ENCODE assay signal across 24 mouse cellular contexts in the genomic region with DNA sequence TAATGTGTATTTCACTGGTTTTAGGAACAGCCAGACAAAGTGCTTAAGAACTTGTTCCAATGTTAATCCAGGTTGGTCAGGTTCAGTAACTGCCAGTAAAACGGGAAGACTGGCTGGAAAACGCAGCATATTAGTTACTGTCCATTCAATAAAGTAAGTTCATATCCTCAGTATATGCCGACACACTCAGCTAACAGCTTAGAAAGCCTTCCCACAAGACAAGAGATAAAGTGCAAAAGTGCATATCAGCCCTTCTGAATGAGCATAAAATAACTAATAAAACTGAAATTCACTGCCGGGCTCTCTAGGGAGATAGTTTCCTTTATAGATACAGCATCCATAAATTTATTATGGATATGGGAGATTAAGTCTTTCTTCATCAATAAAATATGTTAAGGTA.
DNase-seq lines count a peak whose midpoint lies in the region; ATAC-seq and TF ChIP-seq lines count a peak whose summit lies in the region.
"Had no signal": no experiment of that assay in that cellular context is flagged by ENCODE, and none has a peak within 500 bp of the region (broad histone marks: within the 10 kb centered on the region; RNA-seq: fewer than 3 reads in every experiment).

No protein-coding gene starts in this region.

- intact Hi-C loops in heart, postnatal 36 days (cut with DNase I), result no loop called here

- peak; percentile 79; the same call in 1 of the 2 replicates for ATAC-seq in liver, embryonic 13.5 days (ENCODE audit: low read depth)
- ATAC-seq in liver, embryonic 16.5 days (ENCODE audit: low read depth), result peak; percentile 54; the same call in 1 of the 2 replicates
- ATAC-seq: CD4-positive, CD25-positive, alpha-beta regulatory T cell, adult 4 months; forebrain, embryonic 14.5 days; forebrain, postnatal 0 days; hindbrain, embryonic 16.5 days; Patski had no signal

- no peaks in the 10 kb centered on the region for H3K79me2 ChIP-seq in MEL (ENCODE audit: control insufficient read depth, insufficient read depth, low read length, poor library complexity)

- DNase-seq in MEL (ENCODE audit: low read depth, low spot score), result peak; percentile 44
- DNase-seq in MEL-GATA-1-ER (ENCODE audit: extremely low read depth, low read depth), result peak; percentile 6
- DNase-seq in liver, embryonic 13.5 days, result no peak
- no peak for DNase-seq in heart, postnatal 36 days
- DNase-seq in urinary bladder, postnatal 14 days (ENCODE audit: low spot score), result no peak
- no peak for DNase-seq in cerebellum, postnatal 4 days (ENCODE audit: low spot score in 2 of 2)
- DNase-seq: adrenal gland, postnatal 10 days; adrenal gland, postnatal 36 days; cerebellum, adult 11 months; cerebellum, adult 2 months; cerebellum, adult 9-11 months; cerebellum, postnatal 25 days; forebrain, postnatal 0 days; gastrocnemius, adult 2 months; gastrocnemius, postnatal 14 days; heart, adult 11 months had no signal

- TF ChIP-seq CTCF in MEL (IDR thresholded peaks at IDR 0.05 in 2 of 3, conservative IDR thresholded peaks at IDR 0.05 in 1 of 3; ENCODE audit: control insufficient read depth in 1 of 3, insufficient read depth in 1 of 3, low read depth in 2 of 3, low read length in 3 of 3, poor library complexity in 1 of 3, severe bottlenecking in 1 of 3), result no peak

- 43% methylated on average over 4 of the region's 4 CpGs for WGBS in liver, embryonic 13.5 days (ENCODE audit: insufficient replicate concordance)
- 35% methylated on average over 4 of the region's 4 CpGs for WGBS in liver, embryonic 16.5 days (ENCODE audit: insufficient replicate concordance)

- peak overlapping the region in 1 of 2 experiments; percentile 37; a peak in 1 of 4 replicates for H3K4me3 ChIP-seq in MEL (ENCODE audit: control insufficient read depth in 1 of 2, insufficient read depth in 1 of 2, low read depth in 2 of 2, low read length in 2 of 2)
- no peak overlapping the region for H3K4me3 ChIP-seq in liver, embryonic 13.5 days (replicated peaks)
- H3K4me3 ChIP-seq in liver, embryonic 16.5 days (ENCODE audit: low read depth, low read length), result no peak overlapping the region
- H3K4me3 ChIP-seq: gastrocnemius, adult 2 months; hindbrain, embryonic 10.5 days; hindbrain, embryonic 13.5 days had no signal

- peaks cover 0 to 19% of the 10 kb centered on the region in 2 experiments; a peak in 2 of 4 replicates for H3K36me3 ChIP-seq in MEL (ENCODE audit: control insufficient read depth in 1 of 2, insufficient read depth in 2 of 2, low read length in 2 of 2)
- H3K36me3 ChIP-seq in liver, embryonic 13.5 days, result peaks cover 6% of the 10 kb centered on the region; the same call in 1 of the 2 replicates
- no peaks in the 10 kb centered on the region for H3K36me3 ChIP-seq in liver, embryonic 16.5 days (ENCODE audit: control insufficient read depth, insufficient read depth)
- H3K36me3 ChIP-seq: hindbrain, embryonic 10.5 days had no signal

- peaks cover 4 to 23% of the 10 kb centered on the region in 2 experiments; a peak in 2 of 4 replicates for H3K4me1 ChIP-seq in MEL (ENCODE audit: control insufficient read depth in 1 of 2, insufficient read depth in 2 of 2, low read length in 2 of 2)
- H3K4me1 ChIP-seq in liver, embryonic 13.5 days (replicated peaks), result peaks cover 7% of the 10 kb centered on the region
- H3K4me1 ChIP-seq in liver, embryonic 16.5 days (ENCODE audit: control insufficient read depth, low read depth, low read length), result no peaks in the 10 kb centered on the region
- H3K4me1 ChIP-seq: hindbrain, embryonic 13.5 days had no signal

- peak overlapping the region; percentile 71; the same call in 1 of the 2 replicates for H3K27ac ChIP-seq in MEL (ENCODE audit: control insufficient read depth, low read depth, low read length)
- 0 out of 2 replicates have a peak overlapping the region, but pooled peaks have one; percentile 11 for H3K27ac ChIP-seq in liver, embryonic 13.5 days
- no peak overlapping the region for H3K27ac ChIP-seq in liver, embryonic 16.5 days (ENCODE audit: low read length)
- H3K27ac ChIP-seq: gastrocnemius, adult 2 months; hindbrain, embryonic 10.5 days; hindbrain, embryonic 13.5 days had no signal

- peak overlapping the region; percentile 39 for H3K9ac ChIP-seq in MEL (ENCODE audit: control insufficient read depth, low read depth, low read length, poor library complexity, severe bottlenecking)
- H3K9ac ChIP-seq in liver, embryonic 13.5 days, result no peak overlapping the region
- H3K9ac ChIP-seq in liver, embryonic 16.5 days (ENCODE audit: low read depth, low read length), result no peak overlapping the region
- H3K9ac ChIP-seq: forebrain, postnatal 0 days; hindbrain, embryonic 13.5 days had no signal

- H3K9me3 ChIP-seq in MEL (replicated peaks; ENCODE audit: insufficient read depth, low read length), result no peaks in the 10 kb centered on the region
- H3K9me3 ChIP-seq in liver, embryonic 13.5 days (replicated peaks), result no peaks in the 10 kb centered on the region
- H3K9me3 ChIP-seq in liver, embryonic 16.5 days (replicated peaks; ENCODE audit: control insufficient read depth, low read length), result no peaks in the 10 kb centered on the region
- H3K9me3 ChIP-seq: hindbrain, embryonic 10.5 days; hindbrain, embryonic 13.5 days had no signal

- no peaks in the 10 kb centered on the region for H3K27me3 ChIP-seq in MEL (ENCODE audit: control insufficient read depth in 1 of 2, insufficient read depth in 2 of 2, low read length in 2 of 2)
- H3K27me3 ChIP-seq in liver, embryonic 13.5 days, result no peaks in the 10 kb centered on the region
- no peaks in the 10 kb centered on the region for H3K27me3 ChIP-seq in liver, embryonic 16.5 days (ENCODE audit: control insufficient read depth, insufficient read depth, low read depth, low read length)
- H3K27me3 ChIP-seq: hindbrain, embryonic 13.5 days; Patski had no signal

- 0 out of 2 replicates have a peak overlapping the region, but pooled peaks have one; percentile 8 for H3K4me2 ChIP-seq in liver, embryonic 13.5 days
- 0 out of 2 replicates have a peak overlapping the region, but pooled peaks have one; percentile 6 for H3K4me2 ChIP-seq in liver, embryonic 16.5 days (ENCODE audit: low read depth, low read length)
- H3K4me2 ChIP-seq: heart, embryonic 11.5 days; hindbrain, embryonic 13.5 days had no signal

- TF ChIP-seq EP300 in MEL (IDR thresholded peaks at IDR 0.05; ENCODE audit: low read depth in 1 of 2, low read length in 2 of 2), result peak; percentile 17 to 45; a peak in 1 of 4 replicates

- no peak for TF ChIP-seq POLR2A in MEL (IDR thresholded peaks at IDR 0.05; ENCODE audit: control insufficient read depth in 1 of 2, insufficient read depth in 1 of 2, low read depth in 1 of 2, low read length in 2 of 2, poor library complexity in 1 of 2)

- no peak for TF ChIP-seq RAD21 in MEL (IDR thresholded peaks at IDR 0.05; ENCODE audit: low read depth, low read length)

TF ChIP-seq in MEL, 35 proteins besides CTCF, POLR2A, EP300 and RAD21:
- TF ChIP-seq GATA1 (IDR thresholded peaks at IDR 0.05; ENCODE audit: low read depth, low read length) (peak; percentile 37; the same call in 1 of the 2 replicates), MAX (IDR thresholded peaks at IDR 0.05; ENCODE audit: low read length) (no peak)

Comparison
In these comparisons a context has a peak if more than half of its experiments do, and no peak if none do; other contexts are left out.
1. DNase-seq: peak in MEL (single experiment) and MEL-GATA-1-ER (single experiment); none in liver, embryonic 13.5 days (single experiment), heart, postnatal 36 days (0 of 2), urinary bladder, postnatal 14 days (single experiment) and cerebellum, postnatal 4 days (0 of 2).